Mouse (Mus musculus) kidney, postnatal 0 days (tissue): Measurements from ENCODE around the gene Shb. TPM values are rescaled to one million over a fixed set of nuclear protein-coding genes. Genes with fewer than 3 reads are reported as not detected.

Source experiments
- ATAC-seq: fragments of 200-750 bp; cut with Nextera tagmentation; replicated peaks from 2 replicates; pipeline ENCODE4 v1.8.0; 2017; ENCODE audit warnings: low read depth, moderate number of reproducible peaks, moderate TSS enrichment, moderate library complexity; ENCODE audit not compliant: low FRiP score
- DNase-seq: peaks from one replicate; pipeline ENCODE4 v3.0.0-alpha.2; 2016; ENCODE audit warnings: low spot score
- H3K27ac ChIP-seq: fragments of 300-500 bp; sonication (generic); 2 replicates; pipeline ENCODE4 v1.5.1; 2014; ENCODE audit warnings: mild to moderate bottlenecking
- H3K27me3 ChIP-seq: fragments of 300-500 bp; sonication (generic); 2 replicates; pipeline ENCODE4 v1.6.1; 2014; ENCODE audit warnings: low read length, mixed read lengths; ENCODE audit not compliant: insufficient read depth
- H3K36me3 ChIP-seq: fragments of 300-500 bp; sonication (generic); 2 replicates; pipeline ENCODE4 v1.6.1; 2014; ENCODE audit warnings: low read length, mixed read lengths; ENCODE audit not compliant: insufficient read depth
- H3K4me1 ChIP-seq: fragments of 300-500 bp; sonication (generic); replicated peaks from 2 replicates; pipeline ENCODE4 v1.6.1; 2014; ENCODE audit warnings: antibody characterized with exemption, low read length, mixed read lengths; ENCODE audit not compliant: insufficient read depth
- H3K4me2 ChIP-seq: fragments of 300-500 bp; sonication (generic); 2 replicates; pipeline ENCODE4 v1.6.1; 2014; ENCODE audit warnings: mild to moderate bottlenecking, low read length, moderate library complexity, mixed read lengths
- H3K4me3 ChIP-seq: fragments of 300-500 bp; sonication (generic); replicated peaks from 2 replicates; pipeline ENCODE4 v1.5.1; 2014; ENCODE audit warnings: low read depth, low read length
- H3K9ac ChIP-seq: fragments of 300-500 bp; sonication (generic); 2 replicates; pipeline ENCODE4 v1.6.1; 2014; ENCODE audit warnings: low read depth, low read length
- H3K9me3 ChIP-seq: fragments of 300-500 bp; sonication (generic); replicated peaks from 2 replicates; pipeline ENCODE4 v1.6.1; 2016; ENCODE audit warnings: low read length, inconsistent platforms, mixed read lengths
- CTCF ChIP-seq: IDR thresholded peaks from 2 replicates; pipeline ENCODE4 v1.5.1; 2016; ENCODE audit warnings: antibody characterized with exemption, low read depth, mild to moderate bottlenecking, moderate library complexity
- WGBS: fragments of 180-500 bp; shearing (Covaris S2); extraction: QIAGEN DNeasy Blood & Tissue Kit; methylation state at CpG from one replicate; pipeline ENCODE4 v1.1.7; 2014; 5-methylcytosine and 5-hydroxymethylcytosine counted together
- polyA plus RNA-seq: library from polyadenylated mRNA; unstranded; fragments of >200 nt; fragmentation: Nextera tagmentation; extraction: Ambion mirVana; gene quantifications from 2 replicates; pipeline ENCODE4 v1.2.1, GENCODE M21; 2015

Gene Shb
- polyA plus RNA-seq, 1 experiment from 2014 or later, result 6.6 TPM

DNA sequence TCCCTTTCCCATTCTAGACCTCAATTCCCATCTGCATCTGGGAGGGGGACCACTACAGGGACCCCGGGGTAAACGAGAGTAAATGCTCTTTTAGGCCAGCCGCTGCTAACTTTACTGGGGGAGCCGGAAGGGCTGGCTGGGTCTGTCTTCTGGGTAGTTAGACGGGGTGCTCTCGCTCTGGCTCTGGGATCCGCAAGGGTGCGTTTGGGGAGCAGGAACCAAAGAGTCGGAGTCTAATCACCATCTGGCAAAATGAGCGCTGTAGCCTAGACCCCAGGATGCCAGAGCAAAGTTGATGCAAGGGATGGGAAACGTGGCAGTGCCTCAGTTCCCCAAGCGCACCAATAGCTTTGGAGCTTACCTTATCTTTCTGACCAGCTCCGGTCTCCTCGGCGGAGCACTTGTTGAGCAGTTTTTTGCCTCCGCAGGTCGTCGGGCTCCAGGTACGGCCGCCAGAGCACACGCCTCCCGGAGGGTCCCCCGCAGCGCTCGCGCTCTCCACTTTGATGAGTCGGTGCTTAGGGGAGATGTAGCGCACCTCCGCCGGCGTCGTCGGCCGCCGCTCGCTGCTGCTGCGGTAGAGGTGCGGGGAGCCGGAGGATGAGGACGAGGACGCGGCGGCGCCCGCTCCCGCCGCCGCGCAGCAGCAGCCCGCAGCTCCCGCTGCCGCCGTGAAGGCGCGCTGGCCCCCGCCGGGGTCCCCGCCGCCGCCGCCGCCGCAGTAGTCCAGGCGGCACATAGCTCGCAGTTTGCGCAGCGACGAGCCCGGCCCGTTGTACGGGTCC is 2.9 kb downstream of the Shb start:
- DNase-seq (no peak), ATAC-seq (no peak)
- Histone ChIP-seq H3K4me3 (peak overlapping the region; percentile 69), H3K4me1 (peaks cover 27% of the 10 kb centered on the region), H3K27me3 (no peaks in the 10 kb centered on the region), H3K36me3 (no peaks in the 10 kb centered on the region), H3K9ac (peak overlapping the region; percentile 83), H3K27ac (peak overlapping the region; percentile 84), H3K4me2 (peak overlapping the region; percentile 95), H3K9me3 (no peaks in the 10 kb centered on the region)
- no peak for TF ChIP-seq CTCF
- WGBS, result under 1% methylated on average over 65 of the region's 71 CpGs

DNA sequence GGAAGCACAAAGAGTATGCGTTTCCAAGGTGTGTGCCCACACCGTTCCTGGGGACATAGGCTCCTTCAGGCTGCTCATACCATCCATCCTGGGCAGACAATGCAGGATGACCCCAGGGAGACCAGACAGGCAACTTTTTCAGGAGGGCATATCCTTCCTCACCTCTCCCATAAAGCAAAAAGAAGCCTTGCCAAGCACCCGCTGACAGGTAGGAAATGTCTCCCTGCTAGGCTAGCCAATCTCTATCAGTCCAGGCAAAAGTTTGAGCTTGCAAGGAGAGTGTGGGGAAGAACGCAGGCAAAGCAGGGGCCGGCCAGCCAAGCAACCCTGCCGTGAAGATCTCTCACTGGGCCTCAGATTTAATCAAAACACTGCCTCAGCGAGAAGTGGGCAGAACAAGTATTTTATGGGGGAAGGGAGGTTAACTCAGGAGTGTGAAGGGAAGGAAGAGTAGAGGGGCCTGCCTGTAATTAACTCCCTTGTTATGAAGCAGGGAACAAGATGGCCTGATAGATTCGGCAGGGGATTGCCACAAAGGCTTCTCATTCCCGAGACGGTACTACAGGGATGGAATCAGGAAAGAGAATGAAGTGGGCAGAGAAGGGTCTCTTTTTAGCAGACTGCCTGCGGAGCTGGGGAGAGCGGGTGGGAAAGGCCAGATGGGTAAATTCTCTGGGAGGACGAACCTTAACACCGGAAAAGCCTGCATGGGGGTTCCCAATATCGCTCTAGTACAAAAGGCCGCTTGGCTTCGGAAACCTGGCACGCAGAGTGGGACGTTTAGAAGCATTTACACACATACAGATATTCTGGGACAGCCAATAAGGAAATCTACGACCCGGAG is 3.7 kb downstream of the Shb start:
- Histone ChIP-seq H3K4me1 (peaks cover 27% of the 10 kb centered on the region), H3K9ac (peak overlapping the region; percentile 83), H3K36me3 (no peaks in the 10 kb centered on the region), H3K4me3 (peak overlapping the region; percentile 69), H3K4me2 (peak overlapping the region; percentile 95), H3K27ac (peak overlapping the region; percentile 84), H3K27me3 (no peaks in the 10 kb centered on the region), H3K9me3 (no peaks in the 10 kb centered on the region)
- DNase-seq, result peak; percentile 61
- ATAC-seq, result no peak
- 6% methylated on average over 21 of the region's 21 CpGs for WGBS
- no peak for TF ChIP-seq CTCF

DNA sequence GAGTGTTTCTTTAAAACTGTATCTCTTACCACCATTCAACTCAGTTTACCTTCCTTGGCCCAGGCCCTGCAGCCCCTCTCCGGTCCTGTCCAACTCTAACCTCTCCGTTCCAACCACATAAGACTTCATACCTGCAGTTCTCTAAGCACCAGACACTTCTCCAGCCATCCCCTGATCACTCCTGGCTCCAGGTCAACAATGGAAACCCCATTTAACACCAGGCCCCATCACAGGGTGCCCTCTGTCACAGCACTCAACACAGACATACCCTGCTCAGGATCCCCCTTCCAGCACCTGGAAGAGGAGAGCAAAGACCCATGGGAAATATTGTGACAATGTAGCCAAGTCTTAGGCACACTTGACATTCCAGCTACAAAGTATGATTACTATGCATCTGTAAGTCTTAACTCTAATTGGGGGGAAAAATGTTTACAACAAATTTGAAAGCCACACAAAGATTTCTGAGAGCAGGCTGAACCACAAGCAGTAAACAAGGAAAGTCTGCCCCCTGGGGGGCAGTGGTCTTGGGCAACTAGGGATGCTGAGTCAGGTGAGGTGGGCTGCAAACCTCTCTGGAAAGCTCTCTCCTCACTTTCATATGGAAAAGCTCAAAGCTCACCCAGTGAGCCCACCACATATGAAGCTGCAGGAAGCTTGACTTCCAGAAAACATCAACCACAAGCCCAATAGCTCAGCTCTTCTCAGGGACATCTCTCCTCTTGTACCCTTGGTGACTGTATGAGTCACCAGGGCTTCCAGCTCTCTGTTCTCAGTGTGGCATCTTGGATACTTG is 4.5 kb downstream of the Shb start:
- ATAC-seq, result no peak
- WGBS, result 86% methylated on average over 2 of the region's 2 CpGs
- Histone ChIP-seq H3K9ac (peak overlapping the region; percentile 83), H3K4me2 (peak overlapping the region; percentile 95), H3K27me3 (no peaks in the 10 kb centered on the region), H3K27ac (peak overlapping the region; percentile 84), H3K4me3 (peak overlapping the region; percentile 69), H3K4me1 (peaks cover 32% of the 10 kb centered on the region), H3K9me3 (no peaks in the 10 kb centered on the region), H3K36me3 (no peaks in the 10 kb centered on the region)
- TF ChIP-seq CTCF, result peak; percentile 69
- peak; percentile 55 for DNase-seq

DNA sequence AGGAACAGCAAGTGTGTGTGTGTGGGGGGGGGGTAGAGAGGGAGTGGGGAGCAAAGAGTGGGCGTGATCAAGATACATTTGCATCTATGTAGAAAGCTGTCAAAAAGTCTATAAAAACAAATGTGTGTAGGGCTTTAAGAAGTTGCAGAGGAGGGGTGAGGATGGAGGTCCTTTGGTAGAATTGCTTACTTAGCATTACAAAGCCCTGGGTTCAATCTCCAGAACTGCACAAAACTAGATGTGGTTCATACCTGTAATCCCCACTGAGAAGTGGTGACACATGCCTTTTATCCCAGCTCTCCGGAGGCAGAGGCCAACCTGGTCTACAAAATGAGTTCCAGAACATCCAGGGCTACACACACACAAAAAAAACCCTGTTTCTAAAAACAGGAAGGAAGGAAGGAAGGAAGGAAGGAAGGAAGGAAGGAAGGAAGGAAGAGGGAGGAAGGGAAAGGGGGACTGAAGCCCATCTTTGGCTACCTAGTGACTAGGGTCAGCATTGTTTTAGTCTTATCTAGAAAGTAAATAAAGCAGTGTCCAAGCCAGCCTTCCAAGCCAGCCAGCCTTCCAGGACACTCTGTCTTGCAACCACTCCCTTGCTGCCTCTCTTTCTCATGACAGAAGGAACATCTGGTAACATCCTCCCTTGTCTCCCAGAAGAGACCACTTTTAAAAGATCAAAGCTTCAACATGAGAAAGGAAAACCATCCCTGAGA is 5.3 kb downstream of the Shb start:
- H3K4me2 ChIP-seq, result peak overlapping the region; percentile 95
- H3K36me3 ChIP-seq, result no peaks in the 10 kb centered on the region
- H3K9ac ChIP-seq, result no peak overlapping the region
- DNase-seq (no peak), ATAC-seq (no peak)
- no peak for TF ChIP-seq CTCF
- peaks cover 32% of the 10 kb centered on the region for H3K4me1 ChIP-seq
- 92% methylated on average over 2 of the region's 2 CpGs for WGBS
- H3K4me3 ChIP-seq, result no peak overlapping the region
- no peak overlapping the region for H3K27ac ChIP-seq
- H3K27me3 ChIP-seq, result no peaks in the 10 kb centered on the region
- H3K9me3 ChIP-seq, result no peaks in the 10 kb centered on the region

DNA sequence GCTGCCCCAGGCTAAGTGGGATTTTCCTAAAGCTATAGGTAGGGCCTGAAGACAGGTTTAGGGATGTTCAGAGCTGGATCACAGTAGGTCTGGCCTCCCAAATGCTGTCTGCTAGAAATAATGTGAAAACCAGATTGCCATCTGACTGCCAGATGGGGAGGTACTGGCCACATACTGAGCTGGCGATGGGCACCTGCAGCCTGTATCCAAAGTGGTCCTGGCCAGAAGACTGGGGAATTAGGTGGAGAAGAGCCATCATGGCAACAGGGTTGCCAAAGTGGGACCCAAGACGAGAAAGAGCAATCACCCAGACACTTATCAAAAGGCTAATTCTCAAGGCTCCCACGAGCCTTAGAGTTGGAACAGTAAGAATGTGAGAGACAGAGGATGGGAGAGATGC is 6.1 kb downstream of the Shb start:
- TF ChIP-seq CTCF, result no peak
- DNase-seq (no peak), ATAC-seq (no peak)
- Histone ChIP-seq H3K4me3 (no peak overlapping the region), H3K27ac (no peak overlapping the region), H3K4me1 (peaks cover 34% of the 10 kb centered on the region), H3K36me3 (no peaks in the 10 kb centered on the region), H3K9me3 (no peaks in the 10 kb centered on the region), H3K9ac (no peak overlapping the region), H3K4me2 (no peak overlapping the region), H3K27me3 (no peaks in the 10 kb centered on the region)
- WGBS, result 95% methylated on average over 3 of the region's 3 CpGs
